Mouse (Mus musculus): Measurements from ENCODE around the gene Gm20481.

DNA sequence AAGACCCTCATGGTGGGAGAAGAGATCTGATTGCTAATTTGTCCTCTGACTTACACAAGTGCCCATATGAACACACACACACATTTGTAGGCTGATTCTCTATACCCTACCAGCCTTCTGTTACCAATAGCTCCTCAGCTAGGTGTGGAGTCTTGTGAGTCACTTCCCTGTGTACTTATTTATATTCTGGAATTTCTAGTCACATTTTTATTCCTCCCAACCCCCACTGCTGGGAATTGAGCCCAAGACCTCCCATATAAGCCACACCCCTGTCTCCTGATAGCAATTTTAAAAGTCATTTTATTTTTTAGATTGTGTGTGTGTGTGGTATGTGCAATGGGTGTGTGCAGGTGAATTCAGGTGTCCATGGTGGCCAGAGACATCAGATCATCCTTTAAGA lies 25.4 kb upstream of the Gm20481 start:
- no peak for TF ChIP-seq CTCF (IDR thresholded peaks at IDR 0.05; ENCODE audit: low read depth, low read length)
- TF ChIP-seq POLR2A (IDR thresholded peaks at IDR 0.05; ENCODE audit: insufficient read depth, low read length): no peak
- no peak for TF ChIP-seq EP300 (IDR thresholded peaks at IDR 0.05; ENCODE audit: insufficient read depth, low read depth, low read length)

Measured in ES-Bruce4 (cell line).